Comparison of ENCODE assay signal across 19 mouse cellular contexts in genomic region chr2:78025651-78026435, GRCm38 (mm10).
"Had no signal": no experiment of that assay in that cellular context is flagged by ENCODE, and none has a peak within 500 bp of the region (broad histone marks: within the 10 kb centered on the region; RNA-seq: fewer than 3 reads in every experiment).

No protein-coding gene starts in this region.

- H3K36me3 ChIP-seq: limb, embryonic 12.5 days; limb, embryonic 15.5 days; midbrain, embryonic 10.5 days; neural tube, embryonic 12.5 days; neural tube, embryonic 15.5 days; stomach, embryonic 15.5 days had no signal

- H3K9me3 ChIP-seq: limb, embryonic 12.5 days; limb, embryonic 15.5 days; midbrain, embryonic 10.5 days; neural tube, embryonic 12.5 days; neural tube, embryonic 15.5 days; stomach, embryonic 15.5 days had no signal

- DNase-seq: kidney, adult 2 months; kidney, postnatal 25 days; layer of hippocampus, adult 9-11 months; left cerebral cortex, postnatal 4 days; liver, postnatal 0 days; midbrain, embryonic 14.5 days; right cerebral cortex, adult 18-20 months; right cerebral cortex, postnatal 14 days; right cerebral cortex, postnatal 4 days; spleen, adult 18-20 months; thymus, postnatal 25 days had no signal

- H3K4me1 ChIP-seq: limb, embryonic 12.5 days; limb, embryonic 15.5 days; midbrain, embryonic 10.5 days; neural tube, embryonic 12.5 days; neural tube, embryonic 15.5 days; stomach, embryonic 15.5 days had no signal

- H3K4me3 ChIP-seq: layer of hippocampus, adult 2 months; limb, embryonic 12.5 days; limb, embryonic 15.5 days; midbrain, embryonic 10.5 days; neural tube, embryonic 12.5 days; neural tube, embryonic 15.5 days; stomach, embryonic 15.5 days had no signal

- H3K27me3 ChIP-seq: limb, embryonic 12.5 days; limb, embryonic 15.5 days; neural tube, embryonic 12.5 days; neural tube, embryonic 15.5 days; stomach, embryonic 15.5 days had no signal

- ATAC-seq: liver, postnatal 0 days; lung, postnatal 0 days had no signal
